Mouse (Mus musculus) B cell, adult 2 months (primary cell): ENCODE data around the gene Abca7.

Source experiments
- DNase-seq, 2 experiments: peaks; one replicate each; pipeline ENCODE4 v3.0.0; 2022

The Abca7 gene

DNA sequence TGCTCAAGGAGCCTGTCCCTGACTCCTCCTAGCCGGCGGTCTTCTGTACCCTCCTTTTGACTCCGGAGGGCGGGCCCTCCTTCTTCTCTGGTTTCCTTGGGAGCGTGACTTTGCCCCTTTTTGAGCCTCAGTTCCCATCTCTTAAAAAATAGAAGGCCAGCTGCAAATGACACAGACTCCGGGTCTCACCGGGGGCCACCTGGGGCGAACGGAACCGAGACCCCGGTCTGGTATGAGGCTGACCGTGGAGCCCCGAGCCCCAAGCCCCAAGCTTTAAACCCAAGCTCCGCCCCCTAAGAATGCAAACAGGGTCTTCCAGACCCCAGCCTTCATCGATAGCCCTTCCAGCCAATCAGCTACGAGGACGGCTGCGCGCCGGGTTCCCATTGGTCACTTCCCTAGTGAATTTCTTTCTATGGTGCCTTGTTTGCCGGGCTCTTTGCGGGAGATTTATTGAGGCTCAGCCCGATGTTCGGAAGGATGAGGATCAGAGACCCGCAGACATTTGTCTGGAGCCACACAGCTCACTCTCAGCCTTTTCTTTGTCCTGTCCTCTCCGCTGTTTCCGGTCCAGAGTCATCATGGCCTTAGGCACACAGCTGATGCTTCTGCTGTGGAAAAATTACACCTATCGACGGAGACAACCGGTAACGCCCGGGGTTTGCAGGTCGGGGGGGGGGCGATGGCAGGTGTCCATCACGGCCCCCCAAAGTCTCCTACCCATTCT, 903 bp downstream of the Abca7 start:
- peak; percentile 37 to 45 for DNase-seq

DNA sequence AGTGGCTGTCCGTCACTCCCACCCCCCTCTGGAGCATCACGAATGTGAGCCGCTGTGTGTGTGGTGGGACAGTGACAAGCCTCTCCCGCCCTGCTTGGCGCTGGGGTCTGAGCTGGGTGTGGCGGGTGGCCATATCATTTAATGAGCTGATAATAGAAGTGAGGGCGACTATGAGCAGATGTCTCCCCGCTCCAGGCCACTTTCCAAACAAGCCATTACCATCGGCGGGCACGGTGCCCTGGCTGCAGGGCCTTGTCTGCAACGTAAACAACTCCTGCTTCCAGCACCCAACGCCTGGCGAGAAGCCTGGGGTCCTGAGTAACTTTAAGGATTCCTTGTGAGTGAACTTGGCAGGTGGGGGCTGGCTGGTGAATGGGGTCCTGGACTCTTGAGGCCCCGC, 1.5 kb downstream of the Abca7 start:
- DNase-seq = no peak

DNA sequence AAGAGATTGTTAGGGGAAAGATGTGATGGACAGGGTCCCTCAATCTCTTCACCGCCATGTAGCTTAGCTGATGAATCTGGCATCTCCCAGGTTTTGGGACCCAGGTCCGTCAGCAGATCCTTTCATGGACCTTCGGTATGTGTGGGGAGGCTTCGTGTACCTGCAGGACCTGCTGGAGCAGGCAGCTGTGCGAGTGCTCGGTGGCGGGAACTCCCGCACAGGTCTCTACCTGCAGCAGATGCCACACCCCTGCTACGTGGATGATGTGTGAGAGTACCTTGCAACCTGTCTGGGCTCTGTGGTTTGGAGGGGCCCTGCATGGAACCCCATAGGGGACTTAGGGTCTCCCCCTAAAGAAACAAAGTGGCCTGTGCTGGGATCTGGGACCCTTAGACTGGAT, 5.7 kb downstream of the Abca7 start:
- no peak for DNase-seq

DNA sequence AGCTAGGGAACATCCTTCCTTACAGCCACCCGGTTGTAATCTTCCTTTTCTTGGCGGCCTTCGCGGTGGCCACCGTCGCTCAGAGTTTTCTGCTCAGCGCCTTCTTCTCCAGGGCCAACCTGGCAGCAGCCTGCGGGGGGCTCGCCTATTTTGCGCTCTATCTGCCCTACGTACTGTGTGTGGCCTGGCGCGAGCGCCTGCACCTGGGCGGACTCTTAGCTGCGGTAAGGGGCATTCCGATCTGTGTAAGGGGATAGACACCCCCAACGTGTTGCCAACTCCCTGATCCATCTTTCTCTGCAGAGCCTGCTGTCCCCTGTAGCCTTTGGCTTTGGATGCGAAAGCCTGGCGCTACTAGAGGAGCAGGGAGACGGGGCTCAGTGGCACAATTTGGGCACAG, 6.5 kb downstream of the Abca7 start:
- DNase-seq = no peak

DNA sequence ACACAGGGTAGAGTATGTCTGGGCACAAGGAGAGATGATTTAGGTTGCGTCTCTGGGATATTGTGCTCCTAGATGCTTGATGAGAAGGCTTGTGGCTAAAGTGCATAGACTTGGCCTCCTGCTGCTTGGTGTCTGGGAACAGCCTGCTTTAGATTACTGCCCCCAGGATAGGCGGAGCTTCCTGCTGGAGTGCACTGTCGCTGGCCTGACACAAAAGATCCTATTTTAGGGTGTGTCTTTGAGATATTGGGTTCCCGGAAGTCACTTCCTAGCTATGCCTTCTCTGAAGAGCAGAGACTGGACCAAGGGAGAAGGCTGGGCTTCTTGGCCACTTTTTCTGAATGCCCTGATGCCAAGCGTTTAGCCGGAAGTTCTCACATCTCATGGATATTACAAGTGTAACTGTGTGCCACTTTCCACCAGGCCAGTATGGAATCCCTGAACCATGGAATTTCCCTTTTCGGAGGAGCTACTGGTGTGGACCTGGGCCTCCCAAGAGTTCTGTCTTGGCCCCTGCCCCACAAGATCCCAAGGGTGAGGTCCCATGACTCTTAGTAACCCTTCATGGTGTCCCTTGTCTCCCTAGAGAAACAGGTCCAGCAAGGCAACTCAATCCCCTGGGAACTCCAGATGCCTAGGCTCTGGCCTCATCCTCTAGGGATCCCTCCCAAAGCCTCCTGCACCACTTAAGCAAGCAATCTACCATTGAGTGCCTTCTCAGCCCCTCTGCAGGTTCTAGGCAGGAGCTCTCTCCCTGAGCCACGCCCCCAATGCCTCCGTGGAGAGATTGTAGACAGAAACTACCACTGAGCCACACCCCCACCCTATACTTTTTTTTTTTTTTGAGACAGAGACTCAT, 7.3 kb downstream of the Abca7 start:
- DNase-seq = no peak

DNA sequence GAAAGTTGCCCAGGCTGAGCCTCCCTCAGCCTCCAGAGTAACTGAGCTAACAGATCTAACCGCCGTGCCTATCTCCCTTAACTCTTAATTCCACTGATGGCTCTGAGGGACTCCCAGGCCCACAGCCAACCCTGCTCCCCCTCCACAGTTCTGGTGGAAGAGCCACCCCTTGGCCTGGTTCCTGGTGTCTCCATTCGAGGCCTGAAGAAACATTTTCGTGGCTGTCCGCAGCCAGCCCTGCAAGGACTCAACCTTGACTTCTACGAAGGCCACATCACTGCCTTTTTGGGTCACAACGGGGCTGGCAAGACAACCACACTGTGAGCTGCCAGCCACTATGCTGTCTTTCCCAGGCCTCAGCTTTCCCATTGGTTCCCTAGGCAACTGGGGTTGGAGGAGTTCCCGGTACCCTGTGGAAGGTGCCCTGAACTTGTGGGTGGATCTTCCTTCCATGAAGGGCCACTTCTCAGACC, 8.0 kb downstream of the Abca7 start:
- DNase-seq = no peak

DNA sequence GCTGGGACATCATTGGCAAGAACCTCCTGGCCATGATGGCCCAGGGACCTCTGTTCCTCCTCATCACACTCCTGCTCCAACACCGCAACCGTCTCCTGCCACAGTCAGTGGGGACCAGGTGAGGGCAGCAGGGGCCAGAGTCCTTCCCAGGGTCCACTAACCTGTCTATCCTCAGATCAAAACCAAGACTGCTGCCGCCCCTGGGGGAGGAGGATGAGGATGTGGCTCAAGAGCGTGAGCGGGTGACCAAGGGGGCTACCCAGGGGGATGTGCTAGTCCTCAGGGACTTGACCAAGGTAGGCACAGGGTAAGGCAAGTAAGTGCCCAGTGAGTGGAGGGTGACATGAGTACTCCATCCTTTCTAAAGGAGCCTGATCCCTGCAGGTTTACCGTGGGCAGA, 15.4 kb downstream of the Abca7 start:
- DNase-seq = no peak

DNA sequence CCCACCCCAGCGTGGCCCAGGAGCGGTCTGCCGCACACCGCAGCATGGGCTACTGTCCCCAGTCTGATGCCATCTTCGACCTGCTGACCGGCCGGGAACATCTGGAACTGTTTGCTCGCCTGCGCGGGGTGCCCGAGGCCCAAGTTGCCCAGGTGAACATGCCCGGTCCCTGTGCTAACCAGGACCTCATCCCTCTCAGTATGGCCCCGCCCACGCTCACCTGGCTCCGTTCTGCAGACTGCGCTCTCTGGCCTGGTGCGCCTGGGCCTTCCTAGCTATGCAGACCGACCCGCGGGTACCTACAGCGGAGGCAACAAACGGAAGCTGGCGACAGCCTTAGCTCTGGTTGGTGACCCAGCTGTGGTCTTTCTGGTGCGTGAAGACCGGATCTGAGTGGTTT, 17.3 kb downstream of the Abca7 start:
- no peak for DNase-seq

DNA sequence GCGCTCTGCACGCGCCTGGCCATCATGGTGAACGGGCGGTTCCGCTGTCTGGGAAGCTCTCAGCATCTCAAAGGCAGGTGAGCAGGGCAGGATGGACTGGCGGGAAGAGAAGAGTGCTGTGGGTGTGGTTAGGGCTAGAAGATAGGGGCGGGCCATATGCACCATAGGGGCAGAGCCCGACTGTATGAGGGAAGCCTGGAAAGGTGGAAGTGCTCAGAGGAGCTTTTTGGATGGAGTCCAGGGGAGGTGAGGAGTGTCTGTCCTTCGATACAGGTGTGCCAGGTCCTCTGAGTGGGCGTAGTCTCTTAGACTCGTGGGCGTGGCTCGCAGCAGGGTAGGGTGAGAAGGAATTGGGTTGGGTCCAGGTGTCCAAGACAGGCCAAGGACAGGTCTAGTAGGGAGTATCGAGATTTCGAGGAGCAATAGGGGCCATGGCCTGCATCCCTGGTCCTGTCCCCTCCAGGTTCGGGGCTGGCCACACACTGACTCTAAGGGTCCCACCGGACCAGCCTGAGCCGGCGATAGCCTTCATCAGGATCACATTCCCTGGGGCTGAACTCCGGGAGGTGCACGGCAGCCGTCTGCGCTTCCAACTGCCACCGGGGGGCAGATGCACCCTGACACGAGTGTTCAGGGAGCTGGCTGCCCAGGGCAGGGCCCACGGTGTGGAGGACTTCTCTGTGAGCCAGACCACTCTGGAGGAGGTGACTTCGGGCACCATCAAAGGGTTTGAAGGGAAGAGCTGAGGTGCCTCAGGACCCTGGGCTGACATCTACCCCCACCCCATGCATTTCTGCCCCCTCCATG, 18.4 kb downstream of the Abca7 start:
- peak in 1 of 2 experiments; percentile 36 for DNase-seq

DNA sequence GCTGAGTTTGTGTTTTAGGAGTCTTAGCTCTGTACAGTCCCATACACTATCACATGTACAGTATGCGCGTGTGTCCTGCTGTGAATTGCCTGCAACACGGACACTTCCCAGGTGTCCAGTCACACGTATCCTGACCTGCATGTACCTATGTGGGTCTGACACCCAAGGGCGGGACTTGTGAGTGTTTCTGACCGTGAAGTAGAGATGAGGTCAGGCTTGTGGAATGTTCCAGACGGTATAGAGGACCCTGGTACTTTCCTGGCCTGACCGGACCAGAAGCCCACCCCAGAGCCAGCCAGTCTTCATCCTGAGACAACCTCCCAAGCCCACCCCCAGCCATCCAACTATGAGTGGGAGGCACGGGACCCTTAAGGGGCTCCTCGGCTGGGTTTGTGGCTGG, 19.3 kb downstream of the Abca7 start:
- no peak for DNase-seq

DNA sequence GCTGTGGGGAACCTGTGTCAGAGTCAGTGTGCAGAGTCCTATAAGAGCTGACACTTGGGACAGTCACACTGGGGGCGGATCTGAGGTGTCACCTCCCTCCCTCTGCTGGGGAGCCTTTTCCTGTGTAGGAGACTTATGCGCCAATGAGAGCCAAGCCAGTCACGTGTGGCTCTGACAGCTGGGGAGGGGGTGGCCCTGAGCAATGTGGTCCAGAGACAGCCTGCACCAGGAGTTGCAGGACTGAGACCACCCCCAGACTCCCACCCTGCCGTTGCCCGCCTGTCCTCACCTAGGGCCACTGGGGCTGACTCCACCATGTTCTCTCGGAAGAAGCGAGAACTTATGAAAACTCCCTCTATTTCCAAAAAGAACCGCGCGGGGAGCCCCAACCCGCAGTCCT, 20.2 kb downstream of the Abca7 start, which contains the start of gene Arhgap45:
Arhgap45 (plus strand) TSS at position 143 of the 400 bp plus-strand sequence.
- DNase-seq = peak; percentile 79 to 85

DNA sequence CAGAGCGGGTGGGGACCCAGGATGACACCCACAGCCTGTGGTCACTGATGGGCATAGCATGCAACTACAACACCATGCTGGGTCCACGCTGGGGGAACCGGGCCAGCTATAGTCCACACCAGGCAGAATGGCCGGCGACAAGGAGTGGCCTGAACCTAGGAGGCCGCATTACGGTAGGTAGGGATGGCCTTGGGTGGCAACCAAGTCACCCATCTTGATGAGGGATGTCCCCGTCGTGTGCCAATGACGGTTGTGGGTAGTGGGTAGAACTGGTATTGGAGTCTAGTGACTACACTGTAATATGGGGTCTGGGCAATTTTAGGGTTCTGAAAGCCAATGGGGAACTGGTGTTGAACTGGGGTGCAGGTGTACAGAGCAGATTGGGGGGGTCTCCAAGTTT, 20.6 kb downstream of the Abca7 start:
- DNase-seq = no peak

DNA sequence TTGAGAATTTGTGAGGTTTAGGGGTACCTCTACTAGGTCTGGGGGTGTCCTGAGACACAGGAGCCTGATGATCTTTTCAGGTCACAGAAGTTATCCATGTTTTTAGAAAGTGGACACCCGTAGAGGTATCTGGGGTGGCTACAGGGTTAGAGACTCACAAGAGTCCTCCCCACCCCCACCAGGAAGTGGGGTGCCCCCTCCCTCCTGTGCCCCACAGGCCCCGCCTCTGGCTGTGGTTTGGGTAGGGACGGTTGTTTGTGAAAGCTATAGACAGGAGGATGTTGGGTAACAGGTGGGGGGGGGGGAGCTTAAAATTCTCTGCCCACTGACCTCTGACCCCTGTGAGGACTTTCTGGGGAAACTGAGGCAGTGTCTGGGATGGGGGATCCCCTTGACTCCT, 21.1 kb downstream of the Abca7 start:
- DNase-seq = peak; percentile 92 to 94

DNA sequence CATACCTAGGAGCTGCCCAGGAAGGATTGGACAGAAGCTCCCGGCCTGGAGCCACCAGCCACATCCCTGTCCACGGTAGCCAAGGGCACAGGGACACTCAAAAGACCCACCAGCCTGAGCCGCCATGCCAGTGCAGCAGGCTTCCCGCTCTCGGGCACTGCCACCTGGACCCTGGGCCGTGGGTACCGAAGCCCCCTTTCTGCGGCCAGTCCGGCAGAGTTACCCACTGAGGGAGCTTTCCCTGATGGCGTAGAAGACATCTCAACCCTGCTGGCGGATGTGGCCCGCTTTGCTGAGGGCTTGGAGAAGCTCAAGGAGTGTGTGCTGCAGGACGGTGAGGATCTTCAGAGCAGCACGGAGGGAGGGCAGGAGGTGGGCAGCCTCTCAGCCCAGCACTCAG, 21.5 kb downstream of the Abca7 start:
- peak in 1 of 2 experiments; percentile 44 for DNase-seq

DNA sequence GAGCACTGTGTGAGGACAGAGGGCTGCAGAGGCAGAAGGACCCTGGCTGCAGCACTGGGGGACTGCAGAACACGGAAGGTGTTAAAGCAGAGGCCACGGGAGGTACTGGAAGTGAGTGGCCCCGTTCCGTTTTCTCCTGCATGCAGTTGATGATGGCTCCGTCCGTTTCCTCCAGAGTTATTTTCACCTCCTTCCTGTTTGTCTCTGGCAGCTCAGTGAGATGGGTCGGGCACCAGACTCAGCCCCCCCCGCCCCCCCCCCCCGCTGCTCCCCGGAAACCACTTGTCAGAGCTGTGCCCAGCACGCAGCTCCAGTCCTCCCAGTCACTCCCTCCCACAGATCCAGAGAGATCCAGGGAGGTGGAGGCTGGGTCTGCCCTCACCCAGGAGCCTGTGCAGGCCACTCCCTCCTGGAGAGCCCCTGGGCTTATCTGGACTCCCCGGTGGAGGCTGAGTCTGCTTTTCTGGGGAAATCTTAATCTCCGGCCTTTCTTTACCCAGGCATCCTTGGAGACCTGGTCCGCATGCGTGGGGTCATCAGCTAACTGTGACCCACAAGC, 22.5 kb downstream of the Abca7 start:
- DNase-seq = peak; percentile 58 to 64

DNA sequence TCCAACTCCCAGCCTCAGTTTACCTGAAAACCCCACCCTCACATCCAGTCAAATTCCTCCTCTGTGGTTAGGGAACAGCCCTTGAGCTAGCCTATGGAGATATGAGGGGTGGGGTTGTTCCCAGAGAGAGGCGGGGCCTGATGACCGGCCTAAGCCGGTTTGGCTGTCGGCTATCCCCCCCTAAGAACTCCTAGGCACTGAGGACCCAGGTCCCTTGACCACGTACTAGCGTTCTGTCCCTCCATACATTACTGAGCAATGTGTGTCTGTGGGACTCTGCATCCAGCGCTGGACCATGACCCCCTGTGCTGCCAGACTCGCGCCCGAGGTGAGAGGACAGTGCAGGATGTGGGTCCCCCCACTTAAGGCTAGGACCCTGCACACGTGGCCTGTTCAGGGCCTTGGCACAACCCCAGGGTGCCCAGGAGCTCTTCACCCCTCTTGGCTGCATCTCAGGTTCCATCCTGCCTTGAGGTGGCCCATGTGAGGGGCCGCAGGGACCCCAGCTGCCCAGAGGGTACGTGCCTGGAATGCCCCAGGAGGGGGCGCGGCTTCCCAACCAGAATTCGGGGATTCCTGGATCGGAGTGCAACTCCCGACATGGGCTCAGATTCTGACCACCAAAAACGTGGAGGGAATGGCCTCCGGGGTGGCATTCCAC, 23.3 kb downstream of the Abca7 start:
- DNase-seq = no peak

DNA sequence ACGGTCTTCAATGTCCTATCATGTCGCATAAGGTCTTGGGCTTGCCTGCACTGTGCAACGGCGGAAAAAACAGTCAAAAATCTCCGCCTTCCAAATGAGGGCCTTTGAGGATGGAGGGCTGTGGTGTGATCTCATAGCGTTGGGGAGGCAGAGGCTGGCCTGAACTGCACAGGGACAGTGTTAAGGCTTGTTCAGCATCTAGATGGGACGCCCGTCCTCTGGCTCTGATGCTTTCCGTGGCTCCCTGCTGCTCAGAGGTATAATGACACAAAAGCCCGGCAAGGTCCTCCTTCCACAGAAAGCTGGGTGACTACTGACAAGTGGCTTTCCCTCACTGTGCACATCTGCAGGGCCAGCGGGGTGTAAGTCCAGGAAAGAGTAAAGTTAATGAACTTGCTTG, 23.9 kb downstream of the Abca7 start:
- DNase-seq = no peak

DNA sequence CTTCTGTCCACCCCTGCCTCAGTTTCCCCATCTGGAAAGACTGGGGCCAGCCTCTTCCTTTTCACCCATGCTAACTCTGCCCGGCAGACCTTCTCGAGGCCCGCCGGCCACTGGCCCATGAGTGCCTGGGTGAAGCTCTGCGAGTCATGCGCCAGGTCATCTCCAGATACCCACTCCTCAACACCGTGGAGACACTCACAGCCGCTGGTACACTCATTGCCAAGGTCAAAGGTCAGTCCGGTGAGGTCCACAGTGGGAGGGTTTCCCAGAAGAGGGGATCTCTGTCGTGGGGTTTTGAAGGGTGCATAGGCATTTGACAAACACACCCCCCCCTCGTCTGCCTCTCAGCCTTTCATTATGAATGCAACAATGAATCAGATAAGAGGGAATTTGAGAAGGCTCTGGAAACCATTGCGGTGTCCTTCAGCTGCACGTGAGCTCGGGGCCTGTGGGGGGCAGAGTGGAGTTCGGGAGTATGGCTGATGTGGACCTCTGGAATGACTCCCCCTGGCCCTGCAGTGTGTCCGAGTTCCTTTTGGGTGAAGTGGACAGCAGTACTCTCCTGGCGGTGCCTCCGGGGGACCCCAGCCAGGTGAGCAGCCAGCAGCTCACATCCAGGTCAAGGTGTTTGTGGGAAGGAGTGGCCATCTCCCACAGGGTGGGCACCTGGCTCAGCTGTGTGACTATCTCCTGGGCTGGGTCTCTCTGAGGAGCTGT, 24.5 kb downstream of the Abca7 start:
- no peak for DNase-seq

DNA sequence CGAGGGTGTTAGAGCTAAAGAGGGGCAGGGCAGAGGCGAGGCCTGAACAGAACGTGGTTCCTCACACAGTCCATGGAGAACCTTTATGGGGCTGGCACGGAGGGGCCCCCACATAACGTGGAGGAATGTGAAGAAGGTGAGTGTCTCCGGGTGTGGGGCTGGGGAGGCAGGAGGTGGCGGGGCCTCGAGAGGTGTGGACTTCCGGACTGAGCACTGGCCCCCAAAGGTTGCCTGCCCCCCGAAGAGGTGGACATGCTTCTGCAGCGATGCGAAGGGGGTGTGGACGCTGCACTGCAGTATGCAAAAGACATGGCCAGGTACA, 25.0 kb downstream of the Abca7 start:
- DNase-seq = no peak

DNA sequence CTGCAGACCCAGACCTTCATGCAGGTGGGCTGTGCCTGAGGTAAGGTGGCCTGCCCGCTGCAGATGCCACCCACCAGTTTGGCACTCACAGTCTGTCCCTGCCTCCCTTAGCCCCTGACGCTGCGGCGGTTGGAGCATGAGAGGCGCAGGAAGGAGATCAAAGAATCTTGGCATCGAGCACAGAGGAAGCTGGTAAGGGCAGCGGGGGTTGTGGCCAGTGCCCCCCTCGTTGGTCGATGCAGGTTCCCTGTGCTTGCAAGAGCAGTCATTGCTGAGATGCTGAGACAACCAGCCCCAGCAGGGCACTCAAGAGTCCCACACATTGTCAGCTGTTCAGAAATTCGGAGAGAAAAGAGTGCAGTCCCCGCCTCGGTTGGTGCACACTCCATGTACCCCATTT, 25.9 kb downstream of the Abca7 start:
- DNase-seq = no peak

DNA sequence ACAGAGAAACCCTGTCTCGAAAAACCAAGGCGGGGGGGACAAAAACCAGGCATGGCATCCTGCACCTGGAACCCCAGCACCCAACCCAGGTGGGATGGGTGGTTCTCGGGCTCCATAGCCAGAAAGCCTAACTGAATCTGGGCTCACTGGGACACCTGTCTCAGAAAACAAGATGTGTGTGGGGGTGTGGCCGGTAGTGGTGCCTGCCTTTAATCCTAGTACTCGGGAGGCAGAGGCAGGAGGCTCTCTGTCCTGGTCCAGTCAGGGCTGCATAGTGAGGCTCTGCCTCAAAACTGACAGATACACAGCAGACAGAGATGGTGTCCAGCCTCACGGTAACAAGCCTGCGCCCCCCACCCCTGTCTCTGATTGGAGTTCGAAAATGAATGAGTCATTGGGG, 26.5 kb downstream of the Abca7 start:
- no peak for DNase-seq

DNA sequence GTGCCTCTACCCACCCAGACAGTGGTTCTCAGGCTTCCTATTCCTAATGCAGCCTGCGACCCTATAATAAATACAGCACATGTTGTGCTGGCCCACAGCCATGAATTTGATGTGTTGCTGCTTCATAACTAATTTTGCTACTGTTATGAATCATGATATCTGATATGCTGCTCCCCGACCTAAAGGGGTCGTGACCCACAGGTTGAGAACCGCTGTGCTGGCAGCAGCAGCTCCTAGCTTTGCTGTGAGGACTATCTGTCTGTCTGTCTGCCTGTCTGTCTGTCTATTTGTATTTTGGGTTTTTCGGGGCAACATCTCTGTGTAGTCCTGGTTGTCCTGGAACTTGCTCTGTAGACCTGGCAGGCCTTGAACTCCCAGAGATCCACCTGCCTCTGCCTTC, 27.5 kb downstream of the Abca7 start:
- no peak for DNase-seq
